Mouse (Mus musculus): ENCODE measurements at regions not wholly inside any gene's neighbourhood (a gene's known extent, or its start where the extent isn't known, plus 50 kb on each side); places are given as distances from the start of the nearest gene placed in this dataset.
A peak's percentile ranks its signal among the peaks of the same experiment; 100 is the strongest.

GRCm38 (mm10) chr6:107243981-107244380 is 285.6 kb upstream of the Lrrn1 start:
- no peaks in the 10 kb centered on the region for H3K36me3 ChIP-seq (ENCODE audit: control insufficient read depth, insufficient read depth, low read length)
- no peak overlapping the region for H3K4me2 ChIP-seq (replicated peaks; ENCODE audit: low read depth, low read length, severe bottlenecking)
- WGBS = 42% methylated on average over 3 of the region's 3 CpGs
- H3K9me3 ChIP-seq (ENCODE audit: control insufficient read depth, low read length) = no peaks in the 10 kb centered on the region
- H3K27me3 ChIP-seq (ENCODE audit: control insufficient read depth, insufficient read depth, low read length) = no peaks in the 10 kb centered on the region
- H3K9ac ChIP-seq (ENCODE audit: low read depth, low read length, severe bottlenecking) = no peak overlapping the region
- H3K4me3 ChIP-seq (replicated peaks; ENCODE audit: low read length) = no peak overlapping the region
- ATAC-seq (ENCODE audit: low FRiP score, low read depth) = no peak
- no peak for DNase-seq (ENCODE audit: low spot score)
- no peaks in the 10 kb centered on the region for H3K4me1 ChIP-seq (ENCODE audit: control insufficient read depth, insufficient read depth, low read length)
- no peak for TF ChIP-seq POLR2A (IDR thresholded peaks at IDR 0.05; ENCODE audit: borderline replicate concordance, extremely low read depth, insufficient read depth, insufficient read length)
- H3K27ac ChIP-seq (replicated peaks; ENCODE audit: low read depth, low read length) = no peak overlapping the region

DNA sequence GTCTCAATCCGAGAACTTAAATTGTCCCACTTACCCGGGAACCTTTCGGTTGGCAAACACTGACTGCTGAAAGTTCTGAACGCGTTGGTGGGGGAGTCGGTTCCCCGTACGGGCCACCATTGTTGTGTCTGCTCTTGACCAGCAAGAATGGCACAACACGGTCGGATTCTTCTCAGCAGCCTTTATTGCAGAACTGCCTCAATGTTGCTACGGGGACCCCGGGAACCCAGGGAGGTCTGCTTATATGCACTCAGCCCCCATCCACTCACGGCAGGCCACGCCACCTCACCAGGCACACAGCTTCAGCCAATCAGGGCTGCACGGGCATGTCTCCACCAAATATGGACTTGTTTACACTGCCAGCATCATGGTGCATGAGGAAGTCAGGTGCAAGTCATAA is 249.2 kb upstream of the Lrrn1 start:
- no peak for ATAC-seq (ENCODE audit: low FRiP score, low read depth)
- WGBS = 92% methylated on average over 15 of the region's 15 CpGs
- no peak overlapping the region for H3K4me3 ChIP-seq (replicated peaks; ENCODE audit: low read length)

GRCm38 (mm10) chr6:107290850-107291249 is 238.7 kb upstream of the Lrrn1 start:
- Histone ChIP-seq H3K27ac (replicated peaks; ENCODE audit: low read depth, low read length) (no peak overlapping the region), H3K4me3 (replicated peaks; ENCODE audit: low read length) (no peak overlapping the region), H3K4me1 (ENCODE audit: control insufficient read depth, insufficient read depth, low read length) (no peaks in the 10 kb centered on the region), H3K4me2 (replicated peaks; ENCODE audit: low read depth, low read length, severe bottlenecking) (no peak overlapping the region), H3K9ac (ENCODE audit: low read depth, low read length, severe bottlenecking) (no peak overlapping the region), H3K36me3 (ENCODE audit: control insufficient read depth, insufficient read depth, low read length) (no peaks in the 10 kb centered on the region), H3K27me3 (ENCODE audit: control insufficient read depth, insufficient read depth, low read length) (no peaks in the 10 kb centered on the region), H3K9me3 (ENCODE audit: control insufficient read depth, low read length) (no peaks in the 10 kb centered on the region)
- WGBS = 62% methylated on average over 3 of the region's 3 CpGs
- no peak for TF ChIP-seq POLR2A (IDR thresholded peaks at IDR 0.05; ENCODE audit: borderline replicate concordance, extremely low read depth, insufficient read depth, insufficient read length)
- DNase-seq (ENCODE audit: low spot score) (peak; percentile 2), ATAC-seq (ENCODE audit: low FRiP score, low read depth) (no peak)

More for the DNA sequence above, 249.2 kb upstream of the Lrrn1 start:
- no peak for DNase-seq (ENCODE audit: low spot score)
- Histone ChIP-seq H3K9ac (ENCODE audit: low read depth, low read length, severe bottlenecking) (no peak overlapping the region), H3K27ac (replicated peaks; ENCODE audit: low read depth, low read length) (no peak overlapping the region), H3K9me3 (ENCODE audit: control insufficient read depth, low read length) (no peaks in the 10 kb centered on the region), H3K4me2 (replicated peaks; ENCODE audit: low read depth, low read length, severe bottlenecking) (no peak overlapping the region), H3K27me3 (ENCODE audit: control insufficient read depth, insufficient read depth, low read length) (no peaks in the 10 kb centered on the region), H3K4me1 (ENCODE audit: control insufficient read depth, insufficient read depth, low read length) (no peaks in the 10 kb centered on the region), H3K36me3 (ENCODE audit: control insufficient read depth, insufficient read depth, low read length) (no peaks in the 10 kb centered on the region)
- no peak for TF ChIP-seq POLR2A (IDR thresholded peaks at IDR 0.05; ENCODE audit: borderline replicate concordance, extremely low read depth, insufficient read depth, insufficient read length)

GRCm38 (mm10) chr6:107303676-107304369 is 225.7 kb upstream of the Lrrn1 start:
- ATAC-seq (ENCODE audit: low FRiP score, low read depth) (no peak), DNase-seq (ENCODE audit: low spot score) (no peak)
- TF ChIP-seq POLR2A (IDR thresholded peaks at IDR 0.05; ENCODE audit: borderline replicate concordance, extremely low read depth, insufficient read depth, insufficient read length) = no peak
- H3K9ac ChIP-seq (ENCODE audit: low read depth, low read length, severe bottlenecking) = no peak overlapping the region
- H3K4me2 ChIP-seq (replicated peaks; ENCODE audit: low read depth, low read length, severe bottlenecking) = no peak overlapping the region
- H3K36me3 ChIP-seq (ENCODE audit: control insufficient read depth, insufficient read depth, low read length) = no peaks in the 10 kb centered on the region
- WGBS = 77% methylated on average over 1 of the region's 1 CpGs
- no peaks in the 10 kb centered on the region for H3K4me1 ChIP-seq (ENCODE audit: control insufficient read depth, insufficient read depth, low read length)
- H3K27me3 ChIP-seq (ENCODE audit: control insufficient read depth, insufficient read depth, low read length) = no peaks in the 10 kb centered on the region
- no peak overlapping the region for H3K27ac ChIP-seq (replicated peaks; ENCODE audit: low read depth, low read length)
- no peaks in the 10 kb centered on the region for H3K9me3 ChIP-seq (ENCODE audit: control insufficient read depth, low read length)
- no peak overlapping the region for H3K4me3 ChIP-seq (replicated peaks; ENCODE audit: low read length)

GRCm38 (mm10) chr6:107319565-107319964 is 210.0 kb upstream of the Lrrn1 start:
- DNase-seq (ENCODE audit: low spot score) (peak; percentile 53), ATAC-seq (ENCODE audit: low FRiP score, low read depth) (peak; percentile 78)
- 60% methylated on average over 1 of the region's 1 CpGs for WGBS
- Histone ChIP-seq H3K27me3 (ENCODE audit: control insufficient read depth, insufficient read depth, low read length) (no peaks in the 10 kb centered on the region), H3K4me1 (ENCODE audit: control insufficient read depth, insufficient read depth, low read length) (no peaks in the 10 kb centered on the region), H3K4me2 (replicated peaks; ENCODE audit: low read depth, low read length, severe bottlenecking) (no peak overlapping the region), H3K4me3 (replicated peaks; ENCODE audit: low read length) (no peak overlapping the region), H3K36me3 (ENCODE audit: control insufficient read depth, insufficient read depth, low read length) (no peaks in the 10 kb centered on the region), H3K27ac (replicated peaks; ENCODE audit: low read depth, low read length) (no peak overlapping the region), H3K9ac (ENCODE audit: low read depth, low read length, severe bottlenecking) (no peak overlapping the region), H3K9me3 (ENCODE audit: control insufficient read depth, low read length) (no peaks in the 10 kb centered on the region)
- no peak for TF ChIP-seq POLR2A (IDR thresholded peaks at IDR 0.05; ENCODE audit: borderline replicate concordance, extremely low read depth, insufficient read depth, insufficient read length)
